Mouse (Mus musculus): ENCODE measurements at regions not wholly inside any gene's neighbourhood (a gene's known extent, or its start where the extent isn't known, plus 50 kb on each side); places are given as distances from the start of the nearest gene placed in this dataset.

- no peak for TF ChIP-seq CTCF (IDR thresholded peaks at IDR 0.05; ENCODE audit: low read depth, low read length)
- TF ChIP-seq POLR2A (IDR thresholded peaks at IDR 0.05; ENCODE audit: extremely low read depth, insufficient read depth, low read length): no peak
Observed at GRCm38 (mm10) chr10:17669401-17669800, 53.6 kb upstream of the Cited2 start.
